Mouse (Mus musculus) kidney, adult 2 months (tissue): ENCODE data around the gene Mvb12b.

Experiments used
- CTCF ChIP-seq: fragments of 200-500 bp; conservative IDR thresholded peaks from 2 replicates; pipeline ENCODE4 v1.5.1; 2011; ENCODE audit warnings: low read depth, mild to moderate bottlenecking, control low read depth, low read length, moderate library complexity, mixed read lengths; ENCODE audit not compliant: insufficient read depth, insufficient read length
- POLR2A ChIP-seq: fragments of 200-500 bp; IDR thresholded peaks from one replicate; pipeline ENCODE4 v1.6.1; 2011; ENCODE audit warnings: low read depth, low read length, control low read depth

DNA sequence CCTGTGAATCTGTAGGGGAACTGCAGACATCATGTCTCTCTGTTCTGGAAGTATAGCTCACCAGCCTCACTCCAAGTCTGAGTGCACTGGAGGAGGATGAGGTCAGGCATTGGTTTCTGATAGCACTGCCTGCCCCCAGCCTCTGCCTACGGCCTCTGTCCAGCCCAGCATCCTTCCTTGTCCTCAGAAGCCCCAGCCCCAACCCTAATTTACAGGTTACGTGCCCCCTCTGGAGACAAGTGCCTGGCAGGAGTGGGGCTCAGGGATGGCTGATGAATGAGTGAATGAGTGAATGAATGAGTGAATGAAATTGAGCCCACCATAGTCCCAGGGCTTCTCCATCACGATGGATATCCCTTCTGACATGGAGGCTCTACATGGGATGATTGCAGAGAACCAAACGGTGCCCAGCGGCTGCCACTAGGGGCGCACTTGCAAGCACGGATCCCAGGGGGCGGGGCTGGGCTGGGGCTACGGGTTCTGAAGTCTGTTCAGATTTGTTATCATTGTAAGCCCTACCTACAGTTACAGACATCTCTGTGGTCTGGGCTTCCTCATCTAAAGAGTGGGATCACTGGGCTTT is 197.8 kb downstream of the Mvb12b start:
- TF ChIP-seq POLR2A (no peak), CTCF (peak; percentile 49)
